Mouse (Mus musculus): Measurements from ENCODE around the gene Fbrsl1. TPM values are rescaled to one million over a fixed set of nuclear protein-coding genes. Genes with fewer than 3 reads are reported as not detected.

Gene Fbrsl1
- polyA plus RNA-seq, 2 experiments = 20.8 to 49.8 TPM

- 79% methylated on average over 8 of the region's 8 CpGs for WGBS
- Histone ChIP-seq H3K9me3 (ENCODE audit: control insufficient read depth, low read length) (no peaks in the 10 kb centered on the region), H3K27me3 (ENCODE audit: control insufficient read depth, insufficient read depth, low read length) (peaks cover 11% of the 10 kb centered on the region), H3K9ac (ENCODE audit: low read depth, low read length, severe bottlenecking) (no peak overlapping the region), H3K4me1 (ENCODE audit: control insufficient read depth, insufficient read depth, low read length) (no peaks in the 10 kb centered on the region), H3K4me2 (replicated peaks; ENCODE audit: low read depth, low read length, severe bottlenecking) (no peak overlapping the region), H3K36me3 (ENCODE audit: control insufficient read depth, insufficient read depth, low read length) (no peaks in the 10 kb centered on the region), H3K27ac (replicated peaks; ENCODE audit: low read depth, low read length) (no peak overlapping the region), H3K4me3 (replicated peaks; ENCODE audit: low read length) (no peak overlapping the region)
- ATAC-seq (ENCODE audit: low FRiP score, low read depth) (no peak), DNase-seq (ENCODE audit: low spot score) (no peak)
- no peak for TF ChIP-seq POLR2A (IDR thresholded peaks at IDR 0.05; ENCODE audit: borderline replicate concordance, extremely low read depth, insufficient read depth, insufficient read length)
Observed at GRCm38 (mm10) chr5:110479228-110479627, 30.9 kb upstream of the Fbrsl1 start.

GRCm38 (mm10) chr5:110474156-110474555 is 25.9 kb upstream of the Fbrsl1 start:
- WGBS = 77% methylated on average over 11 of the region's 11 CpGs

DNA sequence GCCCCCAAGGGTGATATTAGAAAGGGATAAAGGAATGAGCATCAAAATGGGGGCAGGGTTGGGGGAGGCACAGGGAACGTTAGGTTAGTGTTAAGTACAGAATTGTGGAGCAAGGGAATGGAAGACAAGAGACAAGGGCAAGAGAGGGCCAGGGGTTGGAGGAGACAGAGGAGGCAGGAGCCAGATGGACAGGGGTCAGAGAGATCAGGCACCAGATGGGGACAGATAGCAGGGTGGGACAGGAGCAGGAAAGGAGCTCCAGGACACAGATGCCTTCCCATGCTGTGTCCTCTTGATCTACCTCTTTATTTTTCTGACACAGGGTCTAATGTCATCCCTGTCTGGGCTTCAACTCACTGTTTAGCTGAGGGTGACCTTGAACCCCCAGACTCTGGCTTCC is 24.5 kb upstream of the Fbrsl1 start:
- no peak overlapping the region for H3K4me2 ChIP-seq (replicated peaks; ENCODE audit: low read depth, low read length, severe bottlenecking)
- ATAC-seq (ENCODE audit: low FRiP score, low read depth) (no peak), DNase-seq (ENCODE audit: low spot score) (no peak)
- peaks cover 3% of the 10 kb centered on the region; the same call in 1 of the 2 replicates for H3K4me1 ChIP-seq (ENCODE audit: control insufficient read depth, insufficient read depth, low read length)
- no peak overlapping the region for H3K9ac ChIP-seq (ENCODE audit: low read depth, low read length, severe bottlenecking)
- no peaks in the 10 kb centered on the region for H3K36me3 ChIP-seq (ENCODE audit: control insufficient read depth, insufficient read depth, low read length)
- no peaks in the 10 kb centered on the region for H3K9me3 ChIP-seq (ENCODE audit: control insufficient read depth, low read length)
- no peak overlapping the region for H3K27ac ChIP-seq (replicated peaks; ENCODE audit: low read depth, low read length)
- 32% methylated on average over 1 of the region's 1 CpGs for WGBS
- H3K27me3 ChIP-seq (ENCODE audit: control insufficient read depth, insufficient read depth, low read length) = no peaks in the 10 kb centered on the region
- TF ChIP-seq POLR2A (IDR thresholded peaks at IDR 0.05; ENCODE audit: borderline replicate concordance, extremely low read depth, insufficient read depth, insufficient read length) = no peak
- no peak overlapping the region for H3K4me3 ChIP-seq (replicated peaks; ENCODE audit: low read length)

More at GRCm38 (mm10) chr5:110474156-110474555, 25.9 kb upstream of the Fbrsl1 start:
- Histone ChIP-seq H3K36me3 (ENCODE audit: control insufficient read depth, insufficient read depth, low read length) (no peaks in the 10 kb centered on the region), H3K27ac (replicated peaks; ENCODE audit: low read depth, low read length) (no peak overlapping the region), H3K27me3 (ENCODE audit: control insufficient read depth, insufficient read depth, low read length) (no peaks in the 10 kb centered on the region), H3K4me1 (ENCODE audit: control insufficient read depth, insufficient read depth, low read length) (peaks cover 3% of the 10 kb centered on the region; the same call in 1 of the 2 replicates), H3K4me3 (replicated peaks; ENCODE audit: low read length) (no peak overlapping the region), H3K9ac (ENCODE audit: low read depth, low read length, severe bottlenecking) (no peak overlapping the region), H3K4me2 (replicated peaks; ENCODE audit: low read depth, low read length, severe bottlenecking) (no peak overlapping the region), H3K9me3 (ENCODE audit: control insufficient read depth, low read length) (no peaks in the 10 kb centered on the region)
- ATAC-seq (ENCODE audit: low FRiP score, low read depth) (no peak), DNase-seq (ENCODE audit: low spot score) (no peak)
- TF ChIP-seq POLR2A (IDR thresholded peaks at IDR 0.05; ENCODE audit: borderline replicate concordance, extremely low read depth, insufficient read depth, insufficient read length) = no peak

GRCm38 (mm10) chr5:110471981-110472476 is 23.7 kb upstream of the Fbrsl1 start:
- H3K27ac ChIP-seq (replicated peaks; ENCODE audit: low read depth, low read length) = no peak overlapping the region
- ATAC-seq (ENCODE audit: low FRiP score, low read depth) (peak; percentile 30; the same call in 1 of the 2 replicates), DNase-seq (ENCODE audit: low spot score) (no peak)
- H3K4me3 ChIP-seq (replicated peaks; ENCODE audit: low read length) = no peak overlapping the region
- TF ChIP-seq POLR2A (IDR thresholded peaks at IDR 0.05; ENCODE audit: borderline replicate concordance, extremely low read depth, insufficient read depth, insufficient read length) = no peak
- H3K36me3 ChIP-seq (ENCODE audit: control insufficient read depth, insufficient read depth, low read length) = no peaks in the 10 kb centered on the region
- no peaks in the 10 kb centered on the region for H3K9me3 ChIP-seq (ENCODE audit: control insufficient read depth, low read length)
- peaks cover 3% of the 10 kb centered on the region; the same call in 1 of the 2 replicates for H3K4me1 ChIP-seq (ENCODE audit: control insufficient read depth, insufficient read depth, low read length)
- H3K9ac ChIP-seq (ENCODE audit: low read depth, low read length, severe bottlenecking) = no peak overlapping the region
- H3K4me2 ChIP-seq (replicated peaks; ENCODE audit: low read depth, low read length, severe bottlenecking) = no peak overlapping the region
- H3K27me3 ChIP-seq (ENCODE audit: control insufficient read depth, insufficient read depth, low read length) = no peaks in the 10 kb centered on the region
- WGBS = 25% methylated on average over 5 of the region's 5 CpGs

DNA sequence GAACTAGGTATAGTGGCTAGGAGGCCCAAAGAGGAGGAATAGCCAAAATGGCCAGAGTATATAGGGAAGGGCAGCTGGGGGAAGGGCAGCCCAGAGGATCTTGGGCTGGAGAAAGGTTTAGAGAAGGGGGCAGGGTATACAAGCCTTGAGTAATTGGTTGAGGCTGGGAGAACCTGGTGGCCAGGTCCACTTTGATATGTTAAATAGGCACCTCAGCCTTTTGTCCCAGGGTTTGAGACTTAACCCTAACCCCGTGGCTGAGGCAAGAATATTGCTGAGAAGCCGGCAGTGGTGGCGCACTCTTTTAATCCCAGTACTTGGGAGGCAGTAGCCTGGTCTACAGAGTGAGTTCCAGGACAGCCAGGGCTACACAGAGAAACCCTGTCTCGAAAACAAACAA is 23.0 kb upstream of the Fbrsl1 start:
- no peak for TF ChIP-seq POLR2A (IDR thresholded peaks at IDR 0.05; ENCODE audit: borderline replicate concordance, extremely low read depth, insufficient read depth, insufficient read length)
- Histone ChIP-seq H3K36me3 (ENCODE audit: control insufficient read depth, insufficient read depth, low read length) (no peaks in the 10 kb centered on the region), H3K27me3 (ENCODE audit: control insufficient read depth, insufficient read depth, low read length) (no peaks in the 10 kb centered on the region), H3K4me3 (replicated peaks; ENCODE audit: low read length) (no peak overlapping the region), H3K27ac (replicated peaks; ENCODE audit: low read depth, low read length) (no peak overlapping the region), H3K4me2 (replicated peaks; ENCODE audit: low read depth, low read length, severe bottlenecking) (no peak overlapping the region), H3K4me1 (ENCODE audit: control insufficient read depth, insufficient read depth, low read length) (peaks cover 3% of the 10 kb centered on the region; the same call in 1 of the 2 replicates), H3K9ac (ENCODE audit: low read depth, low read length, severe bottlenecking) (no peak overlapping the region), H3K9me3 (ENCODE audit: control insufficient read depth, low read length) (no peaks in the 10 kb centered on the region)
- ATAC-seq (ENCODE audit: low FRiP score, low read depth) = no peak
- 25% methylated on average over 4 of the region's 4 CpGs for WGBS
- no peak for DNase-seq (ENCODE audit: low spot score)

Data from limb, embryonic 14.5 days (tissue).